Mouse (Mus musculus): ENCODE results near the gene Rsph6a. TPM values are rescaled to one million over a fixed set of nuclear protein-coding genes. Genes with fewer than 3 reads are reported as not detected.

Gene Rsph6a
- polyA plus RNA-seq (2012; rRNA removed), result not detected in 2 replicates

DNA sequence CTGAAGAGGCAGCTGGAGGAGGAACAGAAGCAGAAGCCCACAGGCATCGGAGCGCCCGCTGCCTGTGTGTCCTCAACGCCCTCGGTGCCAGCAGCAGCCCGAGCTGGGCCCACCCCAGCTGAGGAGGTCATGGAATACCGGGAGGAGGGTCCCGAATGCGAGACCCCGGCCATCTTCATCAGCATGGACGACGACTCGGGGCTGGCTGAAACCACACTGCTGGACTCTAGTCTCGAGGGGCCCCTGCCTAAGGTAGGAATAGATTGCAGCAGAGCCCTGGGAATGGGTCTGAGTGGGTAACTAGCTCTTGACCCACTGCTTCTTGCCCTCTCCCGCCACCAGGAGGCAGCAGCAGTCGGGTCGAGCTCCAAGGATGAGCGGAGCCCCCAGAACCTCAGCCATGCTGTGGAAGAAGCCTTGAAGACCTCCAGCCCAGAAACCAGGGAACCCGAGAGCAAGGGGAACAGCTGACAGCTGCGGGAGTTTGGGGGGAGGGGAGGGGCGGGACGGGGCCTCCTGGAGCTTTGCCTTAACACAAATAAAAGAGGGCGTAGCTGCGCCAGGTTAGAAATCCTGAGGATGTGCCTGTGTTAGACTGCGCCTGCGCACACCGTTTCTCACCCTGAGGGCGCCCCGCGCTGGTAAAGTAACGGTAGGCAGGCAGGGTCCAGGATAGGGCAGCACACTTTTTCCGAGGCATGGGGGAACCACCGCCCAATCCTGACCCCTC, at the start of gene Rsph6a:
Rsph6a (plus strand) TSS at position 644 of the 730 bp plus-strand sequence.

DNA sequence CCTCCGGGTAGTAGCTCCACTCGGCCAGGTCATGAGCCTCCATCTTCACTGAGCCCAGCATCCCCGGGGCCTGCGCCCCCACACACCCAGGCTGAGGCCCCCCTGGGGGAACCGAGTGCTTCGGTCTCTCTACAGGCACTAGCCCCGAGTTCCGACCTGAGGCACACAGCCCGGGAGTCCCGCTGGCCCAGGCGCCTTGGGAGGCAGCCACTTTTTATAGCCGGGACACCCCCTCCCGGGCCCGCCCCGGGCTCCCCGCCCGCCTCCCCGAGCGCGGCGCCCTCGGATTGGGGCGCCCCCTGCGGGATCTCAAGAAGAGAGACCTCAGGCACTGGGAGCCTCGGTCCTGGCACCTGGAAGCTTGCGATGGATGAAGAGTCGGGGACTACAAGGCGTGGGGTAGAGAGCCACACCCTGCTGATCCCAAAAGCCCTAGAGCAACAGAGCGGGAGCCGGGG, 31.1 kb upstream of the Rsph6a start, which contains the start of gene Foxa3:
Foxa3 (minus strand) TSS at position 182 of the 458 bp plus-strand sequence.

GRCm38 (mm10) chr7:19024096-19024506, 30.4 kb upstream of the Rsph6a start, which contains the start of gene Sympk:
Gene Sympk, plus strand, starts transcription at chr7:19024377.

DNA sequence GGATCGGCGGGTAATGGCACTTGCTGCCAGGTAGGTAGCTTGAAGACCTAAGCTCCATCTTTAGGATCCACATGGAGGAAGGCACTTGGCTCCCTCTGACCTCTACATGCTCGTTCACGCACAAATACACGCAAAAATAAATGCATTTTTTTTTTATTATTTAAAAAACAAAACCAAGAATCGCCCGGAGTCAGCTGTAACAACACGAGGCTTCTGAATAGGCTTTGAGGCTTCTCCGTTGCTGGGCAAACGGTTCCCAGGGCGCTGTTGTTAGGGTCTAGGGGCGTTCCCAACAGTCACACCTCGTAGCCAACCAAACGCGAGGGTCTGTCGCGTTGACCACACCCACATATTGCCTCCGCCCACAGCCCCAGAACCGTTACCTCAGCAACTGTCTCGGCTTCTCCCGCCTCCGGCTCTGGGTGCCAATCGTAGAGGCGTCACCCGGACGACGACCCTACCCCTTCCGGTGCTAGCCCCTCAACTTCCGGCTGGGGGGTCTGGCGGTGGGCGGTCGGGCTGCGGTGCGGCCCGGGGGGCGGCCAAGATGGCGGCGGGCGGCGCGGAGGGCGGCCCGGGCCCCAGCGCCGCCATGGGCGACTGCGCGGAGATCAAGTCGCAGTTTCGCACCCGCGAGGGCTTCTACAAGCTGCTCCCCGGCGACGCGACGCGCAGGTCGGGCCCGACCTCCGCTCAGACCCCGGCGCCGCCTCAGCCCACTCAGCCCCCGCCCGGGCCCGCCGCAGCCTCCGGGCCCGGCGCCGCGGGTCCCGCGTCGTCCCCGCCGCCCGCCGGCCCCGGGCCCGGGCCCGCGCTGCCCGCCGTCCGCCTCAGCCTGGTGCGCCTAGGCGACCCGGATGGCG, 21.5 kb downstream of the Rsph6a start, which contains the start of gene Dmwd:
Dmwd (plus strand) TSS at position 505 of the 863 bp plus-strand sequence.

DNA sequence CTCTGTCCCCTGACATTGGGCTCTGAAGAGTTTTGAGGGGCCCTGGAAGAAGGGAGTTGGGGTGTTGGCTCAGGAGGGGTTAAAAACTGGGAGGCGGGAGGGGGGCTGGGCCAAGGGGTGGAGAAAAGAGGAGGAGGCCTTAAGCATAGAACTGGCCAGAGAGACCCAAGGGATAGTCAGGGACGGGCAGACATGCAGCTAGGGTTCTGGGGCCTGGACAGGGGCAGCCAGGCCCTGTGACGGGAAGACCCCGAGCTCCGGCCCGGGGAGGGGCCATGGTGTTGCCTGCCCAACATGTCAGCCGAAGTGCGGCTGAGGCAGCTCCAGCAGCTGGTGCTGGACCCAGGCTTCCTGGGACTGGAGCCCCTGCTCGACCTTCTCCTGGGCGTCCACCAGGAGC, 29.2 kb downstream of the Rsph6a start, which contains the start of gene Dmpk:
Dmpk (plus strand) TSS at position 149 of the 400 bp plus-strand sequence.

DNA sequence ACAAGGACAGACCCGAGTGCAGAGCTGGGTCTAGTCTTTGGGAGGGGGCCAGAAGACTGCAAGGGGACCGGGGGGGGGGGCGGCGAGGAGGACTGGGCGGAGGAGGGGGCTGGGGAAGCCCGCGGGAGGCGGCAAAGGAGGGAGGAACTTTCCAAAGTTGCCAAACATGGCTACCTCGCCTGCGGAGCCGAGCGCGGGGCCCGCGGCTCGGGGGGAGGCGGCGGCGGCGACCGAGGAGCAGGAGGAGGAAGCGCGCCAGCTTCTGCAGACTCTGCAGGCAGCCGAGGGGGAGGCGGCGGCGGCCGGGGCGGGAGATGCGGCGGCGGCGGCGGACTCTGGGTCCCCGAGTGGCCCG, 40.0 kb downstream of the Rsph6a start, which contains the start of gene Six5:
Six5 (plus strand) TSS at position 124 of the 355 bp plus-strand sequence.

GRCm38 (mm10) chr7:19118028-19118771, 63.7 kb downstream of the Rsph6a start, which contains the start of gene Gm4969:
Gene Gm4969, minus strand, starts transcription at chr7:19118368.

DNA sequence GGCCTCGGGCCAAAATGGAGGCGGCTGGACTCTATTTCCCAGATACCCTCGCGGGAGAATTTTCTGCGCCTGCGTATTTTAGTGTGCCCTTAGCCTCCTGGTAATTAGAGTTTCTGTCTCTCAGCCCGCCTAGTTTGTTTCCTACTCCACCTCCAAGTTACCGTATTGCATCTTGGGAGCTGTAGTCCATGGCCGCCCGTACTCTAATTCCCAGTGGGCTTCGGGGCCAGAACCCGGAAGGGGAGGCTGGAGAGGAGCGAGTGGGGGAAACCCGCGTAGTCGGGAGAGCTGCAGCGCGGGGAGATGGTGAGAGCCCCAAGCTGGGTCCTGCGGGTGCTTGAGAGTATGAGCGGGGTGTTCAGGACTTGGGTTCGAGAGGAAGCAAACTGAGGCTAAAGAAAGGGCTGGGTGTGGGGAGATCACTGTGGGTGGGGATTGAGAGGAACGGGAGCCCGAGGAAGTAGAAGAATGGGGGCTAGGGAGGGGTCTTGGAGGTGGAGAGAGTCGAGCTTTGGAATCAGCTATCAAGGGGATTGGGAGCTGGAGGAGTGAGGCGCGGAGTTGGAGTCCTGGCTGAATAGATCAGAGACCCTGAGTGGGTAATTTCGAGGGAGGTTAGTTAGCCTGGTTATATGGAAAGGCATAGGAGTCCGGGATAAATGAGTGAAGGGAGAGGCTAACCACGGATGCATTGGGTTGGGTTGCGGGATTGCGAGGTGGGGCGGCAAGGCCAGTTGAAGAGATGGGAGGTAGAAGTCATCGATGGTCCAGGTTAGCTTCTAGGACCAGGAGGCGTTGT, 65.3 kb downstream of the Rsph6a start, which contains the start of gene Fbxo46:
Fbxo46 (plus strand) TSS at position 229 of the 799 bp plus-strand sequence.

Other genes starting within 250 kb of the Rsph6a start
- gene Psg17, start 233.1 kb upstream of the Rsph6a start, polyA plus RNA-seq (2012; rRNA removed), result 0.01 TPM in 1 of 2 replicates, not detected in the other
- gene Mill2, start 214.7 kb upstream of the Rsph6a start, polyA plus RNA-seq (2012; rRNA removed), result 0.53 and 0.58 TPM in 2 replicates
- 92.2 and 111 TPM in 2 replicates for gene Pglyrp1, start 183.4 kb upstream of the Rsph6a start, polyA plus RNA-seq (2012; rRNA removed)
- 7.7 and 9.0 TPM in 2 replicates for gene Ccdc61, start 144.3 kb upstream of the Rsph6a start, polyA plus RNA-seq (2012; rRNA removed)
- 0.08 and 0.13 TPM in 2 replicates for gene Nova2, start 128.8 kb upstream of the Rsph6a start, polyA plus RNA-seq (2012; rRNA removed)
- gene Nanos2, start 67.3 kb upstream of the Rsph6a start, polyA plus RNA-seq (2012; rRNA removed), result not detected in 2 replicates
- 0.18 and 0.19 TPM in 2 replicates for gene Mypop, start 63.4 kb upstream of the Rsph6a start, polyA plus RNA-seq (2012; rRNA removed)
- gene Irf2bp1, start 50.6 kb upstream of the Rsph6a start, polyA plus RNA-seq (2012; rRNA removed), result 7.0 and 7.7 TPM in 2 replicates
- 33.5 and 37.3 TPM in 2 replicates for gene Foxa3, start 31.2 kb upstream of the Rsph6a start, polyA plus RNA-seq (2012; rRNA removed)
- 22.4 and 28.2 TPM in 2 replicates for gene Sympk, start 30.3 kb upstream of the Rsph6a start, polyA plus RNA-seq (2012; rRNA removed)
- gene Dmwd, start 21.5 kb downstream of the Rsph6a start, polyA plus RNA-seq (2012; rRNA removed), result 17.7 and 21.3 TPM in 2 replicates
- gene Dmpk, start 29.2 kb downstream of the Rsph6a start, polyA plus RNA-seq (2012; rRNA removed), result 28.8 and 30.2 TPM in 2 replicates
- 5.0 and 6.1 TPM in 2 replicates for gene Six5, start 39.9 kb downstream of the Rsph6a start, polyA plus RNA-seq (2012; rRNA removed)
- gene Gm4969, start 63.7 kb downstream of the Rsph6a start, polyA plus RNA-seq (2012; rRNA removed), result 0.11 and 0.14 TPM in 2 replicates
- gene Fbxo46, start 65.2 kb downstream of the Rsph6a start, polyA plus RNA-seq (2012; rRNA removed), result 2.1 and 2.2 TPM in 2 replicates
- 2.8 and 3.1 TPM in 2 replicates for gene Qpctl, start 94.6 kb downstream of the Rsph6a start, polyA plus RNA-seq (2012; rRNA removed)
- 42.5 and 46.3 TPM in 2 replicates for gene Snrpd2, start 95.0 kb downstream of the Rsph6a start, polyA plus RNA-seq (2012; rRNA removed)
- 1.00 and 2.3 TPM in 2 replicates for gene Gipr, start 111.4 kb downstream of the Rsph6a start, polyA plus RNA-seq (2012; rRNA removed)
- gene Eml2, start 121.7 kb downstream of the Rsph6a start, polyA plus RNA-seq (2012; rRNA removed), result 11.2 and 12.9 TPM in 2 replicates
- 0.94 and 0.97 TPM in 2 replicates for gene Gpr4, start 157.8 kb downstream of the Rsph6a start, polyA plus RNA-seq (2012; rRNA removed)
- gene Opa3, start 173.6 kb downstream of the Rsph6a start, polyA plus RNA-seq (2012; rRNA removed), result 6.5 TPM in 2 replicates
- 46.0 and 54.2 TPM in 2 replicates for gene Vasp, start 217.1 kb downstream of the Rsph6a start, polyA plus RNA-seq (2012; rRNA removed)
- gene Ppm1n, start 225.4 kb downstream of the Rsph6a start, polyA plus RNA-seq (2012; rRNA removed), result 0.06 and 0.12 TPM in 2 replicates
- 3.1 and 3.7 TPM in 2 replicates for gene Rtn2, start 227.9 kb downstream of the Rsph6a start, polyA plus RNA-seq (2012; rRNA removed)